Mouse (Mus musculus) lung, postnatal 0 days (tissue): Measurements from ENCODE around the gene Nradd. TPM values are rescaled to one million over a fixed set of nuclear protein-coding genes. Genes with fewer than 3 reads are reported as not detected.

ENCODE experiments used
- ATAC-seq: fragments of 200-750 bp; cut with Nextera tagmentation; 2 replicates; pipeline ENCODE4 v1.8.0; 2017; ENCODE audit warnings: moderate library complexity
- DNase-seq: peaks from one replicate; pipeline ENCODE4 v3.0.0-alpha.2; 2016; ENCODE audit warnings: low spot score
- H3K27ac ChIP-seq: fragments of 300-500 bp; sonication (generic); 2 replicates; pipeline ENCODE4 v1.5.1; 2014; ENCODE audit warnings: antibody characterized with exemption, mild to moderate bottlenecking, low read length, mixed read lengths
- H3K27me3 ChIP-seq: fragments of 300-500 bp; sonication (generic); replicated peaks from 2 replicates; pipeline ENCODE4 v1.6.1; 2014; ENCODE audit warnings: low read length, mixed read lengths; ENCODE audit not compliant: insufficient read depth
- H3K36me3 ChIP-seq: fragments of 300-500 bp; sonication (generic); 2 replicates; pipeline ENCODE4 v1.6.1; 2014; ENCODE audit warnings: low read length, mixed read lengths; ENCODE audit not compliant: insufficient read depth
- H3K4me1 ChIP-seq: fragments of 300-500 bp; sonication (generic); 2 replicates; pipeline ENCODE4 v1.6.1; 2014; ENCODE audit warnings: antibody characterized with exemption, low read depth, low read length, mixed read lengths; ENCODE audit not compliant: insufficient read depth
- H3K4me2 ChIP-seq: fragments of 300-500 bp; sonication (generic); replicated peaks from 2 replicates; pipeline ENCODE4 v1.6.1; 2014; ENCODE audit warnings: low read depth, mild to moderate bottlenecking, low read length, moderate library complexity, mixed read lengths
- H3K4me3 ChIP-seq: fragments of 300-500 bp; sonication (generic); 2 replicates; pipeline ENCODE4 v1.5.1; 2014; ENCODE audit warnings: low read depth, low read length
- H3K9ac ChIP-seq: fragments of 300-500 bp; sonication (generic); replicated peaks from 2 replicates; pipeline ENCODE4 v1.6.1; 2014; ENCODE audit warnings: low read depth, mild to moderate bottlenecking
- H3K9me3 ChIP-seq: fragments of 300-500 bp; sonication (generic); 2 replicates; pipeline ENCODE4 v1.6.1; 2016; ENCODE audit warnings: low read length, mixed read lengths
- CTCF ChIP-seq: IDR thresholded peaks from 2 replicates; pipeline ENCODE4 v1.5.1; 2016; ENCODE audit warnings: antibody characterized with exemption, mild to moderate bottlenecking
- EP300 ChIP-seq: IDR thresholded peaks from 2 replicates; pipeline ENCODE4 v1.6.1; 2016; ENCODE audit warnings: antibody characterized with exemption, mild to moderate bottlenecking, control low read depth
- WGBS: fragments of 180-500 bp; shearing (Covaris S2); extraction: QIAGEN DNeasy Blood & Tissue Kit; methylation state at CpG from one replicate; pipeline ENCODE4 v1.1.7; 2014; 5-methylcytosine and 5-hydroxymethylcytosine counted together
- polyA plus RNA-seq: library from polyadenylated mRNA; unstranded; fragments of >200 nt; fragmentation: Nextera tagmentation; extraction: Ambion mirVana; gene quantifications from 2 replicates; pipeline ENCODE4 v1.2.1, GENCODE M21; 2015

The Nradd gene
- polyA plus RNA-seq, 1 experiment from 2014 or later, result 45.2 TPM

- ATAC-seq (peak; percentile 85), DNase-seq (peak; percentile 99)
- peak; percentile 39 for TF ChIP-seq CTCF
- peak; percentile 23; the same call in 1 of the 2 replicates for TF ChIP-seq EP300
- under 1% methylated on average over 64 of the region's 75 CpGs for WGBS
- peak within 1 kb of the TSS; percentile 95 for H3K4me2 ChIP-seq
- H3K9me3 ChIP-seq, result no peaks in the 10 kb centered on the region
- peak within 1 kb of the TSS; percentile 55 for H3K9ac ChIP-seq
- peak within 1 kb of the TSS; percentile 72 for H3K4me3 ChIP-seq
- peaks cover 18% of the 10 kb centered on the region; the same call in 1 of the 2 replicates for H3K4me1 ChIP-seq
- H3K27me3 ChIP-seq, result no peaks in the 10 kb centered on the region
- H3K27ac ChIP-seq, result peak within 1 kb of the TSS; percentile 91
- H3K36me3 ChIP-seq, result no peaks in the 10 kb centered on the region
These were observed 29.6 kb upstream of the Nradd start, which contains the start of gene Nbeal2 for GRCm38 (mm10) chr9:110653655-110654461. TSS of gene Nbeal2 (minus strand) at chr9:110654161.

- H3K27me3 ChIP-seq, result no peaks in the 10 kb centered on the region
- peak overlapping the region; percentile 91 for H3K27ac ChIP-seq
- no peaks in the 10 kb centered on the region for H3K36me3 ChIP-seq
- peak overlapping the region; percentile 95 for H3K4me2 ChIP-seq
- H3K4me1 ChIP-seq, result peaks cover 18% of the 10 kb centered on the region; the same call in 1 of the 2 replicates
- H3K9me3 ChIP-seq, result no peaks in the 10 kb centered on the region
- DNase-seq (peak; percentile 40), ATAC-seq (no peak)
- WGBS, result 14% methylated on average over 14 of the region's 14 CpGs
- no peak for TF ChIP-seq EP300
- TF ChIP-seq CTCF, result no peak
- H3K4me3 ChIP-seq, result peak overlapping the region; percentile 72
- H3K9ac ChIP-seq, result peak overlapping the region; percentile 55
These were observed 28.9 kb upstream of the Nradd start for GRCm38 (mm10) chr9:110652963-110653654.

GRCm38 (mm10) chr9:110651931-110652722 is 27.9 kb upstream of the Nradd start:
- peak overlapping the region; percentile 72; the same call in 1 of the 2 replicates for H3K4me3 ChIP-seq
- no peaks in the 10 kb centered on the region for H3K27me3 ChIP-seq
- DNase-seq, result peak; percentile 79
- TF ChIP-seq CTCF (peak; percentile 61), EP300 (peak; percentile 58)
- H3K9me3 ChIP-seq, result no peaks in the 10 kb centered on the region
- peak overlapping the region; percentile 95 for H3K4me2 ChIP-seq
- peak overlapping the region; percentile 91 for H3K27ac ChIP-seq
- H3K4me1 ChIP-seq, result peaks cover 11% of the 10 kb centered on the region; the same call in 1 of the 2 replicates
- peak overlapping the region; percentile 13 for H3K9ac ChIP-seq
- ATAC-seq, result no peak
- WGBS, result 17% methylated on average over 13 of the region's 13 CpGs
- no peaks in the 10 kb centered on the region for H3K36me3 ChIP-seq

- H3K27me3 ChIP-seq, result no peaks in the 10 kb centered on the region
- peaks cover 5% of the 10 kb centered on the region; the same call in 1 of the 2 replicates for H3K4me1 ChIP-seq
- ATAC-seq, result no peak
- H3K36me3 ChIP-seq, result no peaks in the 10 kb centered on the region
- no peak overlapping the region for H3K4me2 ChIP-seq
- no peak overlapping the region for H3K27ac ChIP-seq
- no peak for DNase-seq
- H3K9me3 ChIP-seq, result no peaks in the 10 kb centered on the region
- H3K9ac ChIP-seq, result no peak overlapping the region
- TF ChIP-seq EP300, result no peak
- TF ChIP-seq CTCF, result no peak
- no peak overlapping the region for H3K4me3 ChIP-seq
These were observed 25.5 kb upstream of the Nradd start for GRCm38 (mm10) chr9:110649775-110650174.

GRCm38 (mm10) chr9:110645219-110645618 is 21.0 kb upstream of the Nradd start:
- peak; percentile 44; the same call in 1 of the 2 replicates for ATAC-seq

More at GRCm38 (mm10) chr9:110645219-110645618, 21.0 kb upstream of the Nradd start:
- 59% methylated on average over 9 of the region's 9 CpGs for WGBS
- no peaks in the 10 kb centered on the region for H3K27me3 ChIP-seq
- DNase-seq, result no peak
- no peak for TF ChIP-seq CTCF
- TF ChIP-seq EP300, result no peak
- H3K4me2 ChIP-seq, result no peak overlapping the region
- H3K27ac ChIP-seq, result no peak overlapping the region
- H3K9ac ChIP-seq, result no peak overlapping the region
- H3K4me1 ChIP-seq, result no peaks in the 10 kb centered on the region
- no peak overlapping the region for H3K4me3 ChIP-seq
- no peaks in the 10 kb centered on the region for H3K9me3 ChIP-seq
- H3K36me3 ChIP-seq, result no peaks in the 10 kb centered on the region
